In genomic region chr8:110654075-110655060, GRCm38 (mm10) we compare ENCODE assay signal across 16 mouse cellular contexts. TPM values are rescaled to one million over a fixed set of nuclear protein-coding genes. Genes with fewer than 3 reads are reported as not detected.
DNase-seq lines count a peak whose midpoint lies in the region; ATAC-seq and TF ChIP-seq lines count a peak whose summit lies in the region.
"Had no signal": no experiment of that assay in that cellular context is flagged by ENCODE, and none has a peak within 500 bp of the region (broad histone marks: within the 10 kb centered on the region; RNA-seq: fewer than 3 reads in every experiment).

No protein-coding gene starts in this region.

- no peaks in the 10 kb centered on the region for H3K27me3 ChIP-seq in neural tube, embryonic 15.5 days (replicated peaks)
- H3K27me3 ChIP-seq: heart, embryonic 12.5 days; liver, embryonic 13.5 days had no signal

- no peak for ATAC-seq in neural tube, embryonic 15.5 days (ENCODE audit: low FRiP score)

- H3K4me3 ChIP-seq in gastrocnemius, adult 2 months = no peak overlapping the region
- H3K4me3 ChIP-seq in neural tube, embryonic 15.5 days (replicated peaks) = no peak overlapping the region
- H3K4me3 ChIP-seq: erythroblast, embryonic 14.5 days; heart, embryonic 12.5 days; liver, embryonic 13.5 days had no signal

- no peaks in the 10 kb centered on the region for H3K4me1 ChIP-seq in neural tube, embryonic 15.5 days
- H3K4me1 ChIP-seq: liver, embryonic 13.5 days had no signal

- no peak for TF ChIP-seq CTCF in gastrocnemius, adult 2 months (IDR thresholded peaks at IDR 0.05)

- no peaks in the 10 kb centered on the region for H3K9me3 ChIP-seq in neural tube, embryonic 15.5 days (replicated peaks)
- H3K9me3 ChIP-seq: heart, embryonic 12.5 days; liver, embryonic 13.5 days had no signal

- peak overlapping the region; percentile 25 for H3K27ac ChIP-seq in gastrocnemius, adult 2 months
- peak overlapping the region; percentile 29; the same call in 1 of the 2 replicates for H3K27ac ChIP-seq in neural tube, embryonic 15.5 days (replicated peaks)
- H3K27ac ChIP-seq: liver, embryonic 13.5 days had no signal

- H3K4me2 ChIP-seq in neural tube, embryonic 15.5 days = no peak overlapping the region
- H3K4me2 ChIP-seq: heart, embryonic 12.5 days; liver, embryonic 13.5 days had no signal

- WGBS in neural tube, embryonic 15.5 days = 87% methylated on average over 9 of the region's 9 CpGs

- intact Hi-C loops in gastrocnemius, adult 2 months (cut with DNase I) = no loop called here
- intact Hi-C loops in left cerebral cortex, postnatal 4 days (cut with DNase I) = no loop called here

- peaks cover 37% of the 10 kb centered on the region for H3K36me3 ChIP-seq in neural tube, embryonic 15.5 days

- H3K9ac ChIP-seq in neural tube, embryonic 15.5 days (replicated peaks) = no peak overlapping the region
- H3K9ac ChIP-seq: heart, embryonic 12.5 days; liver, embryonic 13.5 days had no signal

- peak; percentile 11 for DNase-seq in cerebellum, adult 11 months
- DNase-seq in cerebellum, postnatal 36 days = no peak
- DNase-seq in gastrocnemius, adult 2 months = peak; percentile 43
- no peak for DNase-seq in gastrocnemius, adult 18-20 months (ENCODE audit: low spot score)
- peak; percentile 24 for DNase-seq in left cerebral cortex, postnatal 4 days
- DNase-seq in left cerebral cortex, adult 9 months (ENCODE audit: low spot score in 2 of 2) = no peak
- no peak for DNase-seq in embryo, embryonic 10.5 days (ENCODE audit: low spot score)
- DNase-seq: adrenal gland, postnatal 14 days; gastrocnemius, postnatal 25 days; kidney, adult 11 months; liver, embryonic 13.5 days; lung, postnatal 10 days; right cerebral cortex, adult 18-20 months had no signal

RNA-seq across cellular contexts. Expression of gene Vac14, which starts 36.0 kb away (rescaled TPM):
- total RNA-seq in gastrocnemius, adult 2 months (2021) = 10 to 100 TPM; 15.6 to 18.2 TPM
- total RNA-seq in gastrocnemius, adult 18-20 months (2021) = 10 to 100 TPM; 19.7 to 20.7 TPM
- 10 to 100 TPM; 47.3 to 49.0 TPM for total RNA-seq in left cerebral cortex, postnatal 4 days (2021)
- 26.8 and 28.8 TPM in 2 replicates for polyA plus RNA-seq in neural tube, embryonic 15.5 days (2015; fragmentation: Nextera tagmentation; extraction: Ambion mirVana)

Comparison
In these comparisons a context has a peak if more than half of its experiments do, and no peak if none do; other contexts are left out.
1. DNase-seq: peak in cerebellum, adult 11 months (single experiment), gastrocnemius, adult 2 months (single experiment) and left cerebral cortex, postnatal 4 days (single experiment); none in cerebellum, postnatal 36 days (0 of 2), gastrocnemius, adult 18-20 months (single experiment), left cerebral cortex, adult 9 months (0 of 2) and embryo, embryonic 10.5 days (single experiment).